Mouse (Mus musculus): ENCODE measurements around the gene C1qb. TPM values are rescaled to one million over a fixed set of nuclear protein-coding genes. Genes with fewer than 3 reads are reported as not detected.
A peak's percentile ranks its signal among the peaks of the same experiment; 100 is the strongest.

C1qb gene
- 45.2 and 45.8 TPM in 2 replicates for polyA plus RNA-seq (2014; fragmentation: Nextera tagmentation; extraction: Ambion mirVana)

- H3K27me3 ChIP-seq (replicated peaks; ENCODE audit: control insufficient read depth, insufficient read depth, low read length), result no peaks in the 10 kb centered on the region
- 83% methylated on average over 7 of the region's 7 CpGs for WGBS
- no peaks in the 10 kb centered on the region for H3K36me3 ChIP-seq (ENCODE audit: control insufficient read depth, insufficient read depth, low read length)
- no peak within 1 kb of the TSS for H3K9ac ChIP-seq (ENCODE audit: low read length)
- no peak for ATAC-seq
- H3K4me1 ChIP-seq (ENCODE audit: control insufficient read depth, insufficient read depth, low read length), result no peaks in the 10 kb centered on the region
- no peak within 1 kb of the TSS for H3K4me2 ChIP-seq (ENCODE audit: low read length)
- no peak for DNase-seq (ENCODE audit: low spot score)
- no peak within 1 kb of the TSS for H3K4me3 ChIP-seq (ENCODE audit: low read depth, low read length)
- no peaks in the 10 kb centered on the region for H3K9me3 ChIP-seq (replicated peaks; ENCODE audit: control insufficient read depth, low read length)
- H3K27ac ChIP-seq (ENCODE audit: low read depth, low read length), result no peak within 1 kb of the TSS
These were observed at the start of gene C1qb for GRCm38 (mm10) chr4:136886101-136886500. C1qb (minus strand) TSS chr4:136886187.

DNA sequence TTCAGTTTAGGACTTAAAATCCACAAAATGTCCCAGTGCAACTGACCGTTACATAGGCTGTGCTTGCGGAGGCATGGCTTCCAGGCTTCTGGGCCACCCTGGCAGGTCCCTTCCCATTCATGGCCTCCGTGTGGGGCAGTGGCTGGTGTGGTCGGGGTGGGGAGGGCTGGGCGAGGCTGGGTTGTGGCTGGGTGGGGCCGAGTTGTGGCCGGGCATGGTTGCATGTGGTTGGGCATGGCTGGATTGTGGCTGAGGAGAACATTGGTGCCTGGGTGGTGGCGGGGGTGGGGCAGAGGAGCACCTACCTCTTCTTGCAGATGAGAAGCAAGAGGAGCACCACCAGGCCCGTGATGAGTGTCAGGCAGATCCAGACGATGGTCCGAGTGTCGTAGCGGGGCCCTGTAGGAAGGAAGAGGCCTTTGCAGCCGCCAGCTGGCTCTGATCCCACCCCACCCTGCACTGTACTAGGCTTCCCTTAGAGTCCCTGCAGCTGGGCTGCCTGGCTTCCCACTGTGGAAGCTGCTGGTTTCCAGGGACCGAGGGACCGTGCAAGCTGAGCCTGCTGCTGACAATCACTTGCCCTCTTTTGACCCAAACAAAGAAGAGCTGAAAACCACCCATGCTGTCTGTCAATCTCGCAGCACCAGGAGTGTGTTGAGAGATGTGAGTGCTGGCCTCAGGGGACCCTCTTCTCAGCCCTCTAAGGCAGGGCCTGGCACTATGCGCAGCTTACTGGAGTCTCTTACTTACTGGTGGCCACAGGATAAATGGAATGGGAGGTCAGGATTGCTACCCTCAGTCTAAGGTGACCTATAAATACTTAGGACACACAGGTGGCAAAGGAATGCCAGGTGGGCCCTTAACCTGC is 49.0 kb upstream of the C1qb start:
- Histone ChIP-seq H3K9ac (ENCODE audit: low read length) (no peak overlapping the region), H3K4me2 (ENCODE audit: low read length) (no peak overlapping the region), H3K27me3 (replicated peaks; ENCODE audit: control insufficient read depth, insufficient read depth, low read length) (no peaks in the 10 kb centered on the region), H3K4me3 (ENCODE audit: low read depth, low read length) (no peak overlapping the region), H3K27ac (ENCODE audit: low read depth, low read length) (no peak overlapping the region), H3K36me3 (ENCODE audit: control insufficient read depth, insufficient read depth, low read length) (no peaks in the 10 kb centered on the region), H3K9me3 (replicated peaks; ENCODE audit: control insufficient read depth, low read length) (no peaks in the 10 kb centered on the region), H3K4me1 (ENCODE audit: control insufficient read depth, insufficient read depth, low read length) (peaks cover 4% of the 10 kb centered on the region; the same call in 1 of the 2 replicates)
- ATAC-seq (0 out of 2 replicates have a peak, but pooled peaks have one; percentile 46), DNase-seq (ENCODE audit: low spot score) (no peak)
- WGBS, result 51% methylated on average over 16 of the region's 18 CpGs

DNA sequence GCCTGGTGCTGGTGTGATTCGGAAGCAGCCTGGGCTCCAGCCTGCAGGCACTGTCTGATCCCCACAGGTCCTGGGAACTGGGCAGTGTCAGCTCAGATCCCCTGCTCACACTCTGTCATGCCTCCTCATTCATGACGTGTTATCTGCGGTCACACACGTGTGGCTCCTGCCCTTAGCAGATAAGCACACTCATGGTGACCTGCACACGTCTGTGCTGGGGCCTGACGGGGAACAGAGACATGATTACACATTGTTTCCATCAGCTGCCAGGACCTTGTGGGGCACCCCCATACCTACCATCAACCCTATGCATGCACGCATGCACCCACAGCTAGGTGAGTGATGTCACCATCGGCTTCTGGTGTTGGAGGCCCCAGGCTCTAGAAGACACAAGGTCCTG is 44.5 kb upstream of the C1qb start:
- ATAC-seq, result no peak
- no peak for DNase-seq (ENCODE audit: low spot score)
- Histone ChIP-seq H3K4me2 (ENCODE audit: low read length) (no peak overlapping the region), H3K27ac (ENCODE audit: low read depth, low read length) (no peak overlapping the region), H3K9ac (ENCODE audit: low read length) (no peak overlapping the region), H3K36me3 (ENCODE audit: control insufficient read depth, insufficient read depth, low read length) (no peaks in the 10 kb centered on the region), H3K4me1 (ENCODE audit: control insufficient read depth, insufficient read depth, low read length) (peaks cover 7% of the 10 kb centered on the region; the same call in 1 of the 2 replicates), H3K4me3 (ENCODE audit: low read depth, low read length) (no peak overlapping the region), H3K9me3 (replicated peaks; ENCODE audit: control insufficient read depth, low read length) (no peaks in the 10 kb centered on the region), H3K27me3 (replicated peaks; ENCODE audit: control insufficient read depth, insufficient read depth, low read length) (peaks cover 10% of the 10 kb centered on the region; the same call in 1 of the 2 replicates)
- 91% methylated on average over 8 of the region's 8 CpGs for WGBS

DNA sequence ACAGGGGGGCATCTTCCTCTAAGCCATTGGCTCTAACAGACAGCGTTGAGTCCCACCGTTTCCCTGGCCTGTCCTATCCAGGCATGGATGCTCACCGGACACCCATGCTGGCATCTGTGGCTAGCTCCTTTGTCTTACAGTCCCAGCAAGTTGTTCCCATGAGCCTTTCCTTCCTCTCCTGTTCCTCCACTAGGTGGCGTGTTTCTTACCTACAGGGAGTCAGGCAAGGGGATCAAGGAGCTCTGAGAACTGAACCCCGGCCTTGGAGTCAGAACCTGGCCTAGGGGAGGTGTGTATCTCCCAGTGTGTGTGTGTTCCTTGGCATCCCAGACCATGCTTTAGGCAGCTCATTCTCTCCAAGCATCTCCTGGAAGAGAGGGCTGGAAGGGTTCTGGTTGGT is 42.9 kb upstream of the C1qb start:
- ATAC-seq, result no peak
- H3K27ac ChIP-seq (ENCODE audit: low read depth, low read length), result no peak overlapping the region
- H3K4me1 ChIP-seq (ENCODE audit: control insufficient read depth, insufficient read depth, low read length), result 0 out of 2 replicates have a peak, but pooled peaks cover 2% of the 10 kb centered on the region
- WGBS, result 7% methylated on average over 5 of the region's 5 CpGs
- peak; percentile 71 for DNase-seq (ENCODE audit: low spot score)
- H3K27me3 ChIP-seq (replicated peaks; ENCODE audit: control insufficient read depth, insufficient read depth, low read length), result peaks cover 10% of the 10 kb centered on the region; the same call in 1 of the 2 replicates
- no peak overlapping the region for H3K4me3 ChIP-seq (ENCODE audit: low read depth, low read length)
- no peaks in the 10 kb centered on the region for H3K36me3 ChIP-seq (ENCODE audit: control insufficient read depth, insufficient read depth, low read length)
- no peak overlapping the region for H3K4me2 ChIP-seq (ENCODE audit: low read length)
- no peak overlapping the region for H3K9ac ChIP-seq (ENCODE audit: low read length)
- no peaks in the 10 kb centered on the region for H3K9me3 ChIP-seq (replicated peaks; ENCODE audit: control insufficient read depth, low read length)

GRCm38 (mm10) chr4:136925804-136926203 is 39.8 kb upstream of the C1qb start:
- Histone ChIP-seq H3K9ac (ENCODE audit: low read length) (no peak overlapping the region), H3K4me2 (ENCODE audit: low read length) (no peak overlapping the region), H3K36me3 (ENCODE audit: control insufficient read depth, insufficient read depth, low read length) (no peaks in the 10 kb centered on the region), H3K4me1 (ENCODE audit: control insufficient read depth, insufficient read depth, low read length) (0 out of 2 replicates have a peak, but pooled peaks cover 2% of the 10 kb centered on the region), H3K27me3 (replicated peaks; ENCODE audit: control insufficient read depth, insufficient read depth, low read length) (peaks cover 10% of the 10 kb centered on the region; the same call in 1 of the 2 replicates), H3K9me3 (replicated peaks; ENCODE audit: control insufficient read depth, low read length) (no peaks in the 10 kb centered on the region), H3K4me3 (ENCODE audit: low read depth, low read length) (no peak overlapping the region), H3K27ac (ENCODE audit: low read depth, low read length) (no peak overlapping the region)
- ATAC-seq (no peak), DNase-seq (ENCODE audit: low spot score) (peak; percentile 36)
- 2% methylated on average over 15 of the region's 15 CpGs for WGBS

GRCm38 (mm10) chr4:136924529-136924928 is 38.5 kb upstream of the C1qb start:
- no peak overlapping the region for H3K4me2 ChIP-seq (ENCODE audit: low read length)
- DNase-seq (ENCODE audit: low spot score), result no peak
- whole genome bisulfite sequencing, result 5% methylated on average over 6 of the region's 6 CpGs
- peaks cover 10% of the 10 kb centered on the region; the same call in 1 of the 2 replicates for H3K27me3 ChIP-seq (replicated peaks; ENCODE audit: control insufficient read depth, insufficient read depth, low read length)
- no peak overlapping the region for H3K27ac ChIP-seq (ENCODE audit: low read depth, low read length)
- no peaks in the 10 kb centered on the region for H3K9me3 ChIP-seq (replicated peaks; ENCODE audit: control insufficient read depth, low read length)
- ATAC-seq, result no peak
- H3K4me1 ChIP-seq (ENCODE audit: control insufficient read depth, insufficient read depth, low read length), result 0 out of 2 replicates have a peak, but pooled peaks cover 2% of the 10 kb centered on the region
- no peaks in the 10 kb centered on the region for H3K36me3 ChIP-seq (ENCODE audit: control insufficient read depth, insufficient read depth, low read length)
- no peak overlapping the region for H3K4me3 ChIP-seq (ENCODE audit: low read depth, low read length)
- no peak overlapping the region for H3K9ac ChIP-seq (ENCODE audit: low read length)

DNA sequence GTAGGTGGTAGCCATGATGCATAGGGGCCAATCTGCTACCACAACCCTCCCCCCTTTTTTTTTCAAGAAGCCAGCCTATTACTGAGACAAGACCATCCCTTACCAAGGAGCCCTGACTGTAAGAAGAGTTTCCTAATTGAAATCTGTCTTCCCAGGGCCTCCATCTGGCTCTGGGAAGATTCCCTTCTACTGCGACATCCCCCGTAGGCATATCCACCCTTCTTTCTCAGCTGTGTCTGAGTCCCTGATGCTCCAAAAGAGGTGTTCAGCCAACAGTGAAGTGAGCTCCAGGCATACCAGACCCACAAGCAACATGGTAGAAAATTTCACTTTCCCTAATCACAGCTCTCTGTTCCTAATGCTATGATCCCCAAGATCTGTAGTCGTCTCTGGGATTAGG is 33.5 kb upstream of the C1qb start:
- Histone ChIP-seq H3K36me3 (ENCODE audit: control insufficient read depth, insufficient read depth, low read length) (no peaks in the 10 kb centered on the region), H3K27ac (ENCODE audit: low read depth, low read length) (no peak overlapping the region), H3K4me3 (ENCODE audit: low read depth, low read length) (no peak overlapping the region), H3K9me3 (replicated peaks; ENCODE audit: control insufficient read depth, low read length) (no peaks in the 10 kb centered on the region), H3K4me2 (ENCODE audit: low read length) (no peak overlapping the region), H3K27me3 (replicated peaks; ENCODE audit: control insufficient read depth, insufficient read depth, low read length) (no peaks in the 10 kb centered on the region), H3K9ac (ENCODE audit: low read length) (no peak overlapping the region), H3K4me1 (ENCODE audit: control insufficient read depth, insufficient read depth, low read length) (peaks cover 15% of the 10 kb centered on the region)
- DNase-seq (ENCODE audit: low spot score) (no peak), ATAC-seq (no peak)
- 70% methylated on average over 3 of the region's 3 CpGs for WGBS

DNA sequence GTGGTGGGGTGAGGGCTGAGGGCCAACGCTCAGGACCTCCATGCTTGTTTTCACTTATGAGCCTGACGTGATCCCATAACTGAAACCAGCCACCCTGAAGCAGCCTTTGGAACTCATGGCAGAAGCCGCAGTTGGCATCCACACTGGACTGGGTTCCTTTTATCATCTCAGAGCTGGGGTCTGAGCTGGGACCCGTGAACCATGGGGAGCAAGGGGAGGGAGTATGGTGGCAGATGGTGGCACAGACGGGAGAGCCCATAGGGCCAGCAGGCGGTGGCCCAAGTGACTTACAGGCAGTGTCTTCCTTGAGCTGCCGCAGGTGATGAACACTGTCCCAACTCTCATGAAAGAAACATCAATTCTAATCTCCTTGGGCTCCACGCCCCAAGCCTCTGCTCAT is 32.8 kb upstream of the C1qb start:
- no peak for DNase-seq (ENCODE audit: low spot score)
- WGBS, result 91% methylated on average over 8 of the region's 8 CpGs
- Histone ChIP-seq H3K9me3 (replicated peaks; ENCODE audit: control insufficient read depth, low read length) (no peaks in the 10 kb centered on the region), H3K36me3 (ENCODE audit: control insufficient read depth, insufficient read depth, low read length) (no peaks in the 10 kb centered on the region), H3K4me2 (ENCODE audit: low read length) (no peak overlapping the region), H3K27ac (ENCODE audit: low read depth, low read length) (no peak overlapping the region), H3K4me3 (ENCODE audit: low read depth, low read length) (no peak overlapping the region), H3K9ac (ENCODE audit: low read length) (no peak overlapping the region), H3K27me3 (replicated peaks; ENCODE audit: control insufficient read depth, insufficient read depth, low read length) (no peaks in the 10 kb centered on the region), H3K4me1 (ENCODE audit: control insufficient read depth, insufficient read depth, low read length) (peaks cover 15% of the 10 kb centered on the region)
- no peak for ATAC-seq

GRCm38 (mm10) chr4:136917165-136917524 is 31.2 kb upstream of the C1qb start:
- 31% methylated on average over 5 of the region's 7 CpGs for WGBS

More at GRCm38 (mm10) chr4:136917165-136917524, 31.2 kb upstream of the C1qb start:
- DNase-seq (ENCODE audit: low spot score), result no peak
- Histone ChIP-seq H3K9ac (ENCODE audit: low read length) (no peak overlapping the region), H3K36me3 (ENCODE audit: control insufficient read depth, insufficient read depth, low read length) (no peaks in the 10 kb centered on the region), H3K4me2 (ENCODE audit: low read length) (no peak overlapping the region), H3K4me3 (ENCODE audit: low read depth, low read length) (no peak overlapping the region), H3K27me3 (replicated peaks; ENCODE audit: control insufficient read depth, insufficient read depth, low read length) (no peaks in the 10 kb centered on the region), H3K4me1 (ENCODE audit: control insufficient read depth, insufficient read depth, low read length) (peaks cover 15% of the 10 kb centered on the region), H3K9me3 (replicated peaks; ENCODE audit: control insufficient read depth, low read length) (no peaks in the 10 kb centered on the region), H3K27ac (ENCODE audit: low read depth, low read length) (0 out of 2 replicates have a peak overlapping the region, but pooled peaks have one; percentile 50)
- no peak for ATAC-seq

Data from forebrain, embryonic 14.5 days (tissue).